Mouse (Mus musculus) 3134 (cell line): ENCODE data around the gene Runx1.

Source experiments
- DNase-seq: peaks from one replicate; pipeline ENCODE4 v3.0.0-alpha.2; 2011; ENCODE audit warnings: low spot score; ENCODE audit not compliant: insufficient read length; ENCODE audit errors: extremely low read depth

Runx1 gene

GRCm38 (mm10) chr16:92621859-92622258, 204.1 kb downstream of the Runx1 start:
- DNase-seq, result peak; percentile 61

- peak; percentile 92 for DNase-seq
Observed at GRCm38 (mm10) chr16:92620841-92621518, 205.0 kb downstream of the Runx1 start.

- no peak for DNase-seq
Observed at GRCm38 (mm10) chr16:92616839-92617238, 209.1 kb downstream of the Runx1 start.

- no peak for DNase-seq
Observed at GRCm38 (mm10) chr16:92615234-92615799, 210.6 kb downstream of the Runx1 start.

DNA sequence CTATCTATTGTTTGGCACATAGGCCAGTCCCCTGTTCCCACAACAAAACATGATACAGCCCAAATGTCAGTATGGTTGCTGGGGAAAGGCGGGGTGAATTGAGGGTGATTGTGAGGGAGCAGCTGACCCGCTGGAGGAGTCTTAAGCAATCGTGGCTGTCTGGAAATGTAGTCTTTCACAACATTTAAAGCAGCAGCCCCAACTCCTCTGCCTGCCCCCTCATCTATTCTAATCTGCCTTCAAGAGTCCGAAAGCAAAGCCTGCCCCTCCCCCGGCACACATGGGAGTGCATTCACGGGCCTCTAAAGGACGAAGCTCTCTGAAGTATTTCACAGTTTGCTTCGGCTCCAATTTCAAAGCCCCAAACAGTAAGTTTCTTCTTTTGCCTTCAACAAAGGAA, 213.4 kb downstream of the Runx1 start:
- no peak for DNase-seq

- DNase-seq, result peak; percentile 71
Observed at GRCm38 (mm10) chr16:92611641-92612149, 214.3 kb downstream of the Runx1 start.

GRCm38 (mm10) chr16:92610464-92610863, 215.5 kb downstream of the Runx1 start:
- no peak for DNase-seq

DNA sequence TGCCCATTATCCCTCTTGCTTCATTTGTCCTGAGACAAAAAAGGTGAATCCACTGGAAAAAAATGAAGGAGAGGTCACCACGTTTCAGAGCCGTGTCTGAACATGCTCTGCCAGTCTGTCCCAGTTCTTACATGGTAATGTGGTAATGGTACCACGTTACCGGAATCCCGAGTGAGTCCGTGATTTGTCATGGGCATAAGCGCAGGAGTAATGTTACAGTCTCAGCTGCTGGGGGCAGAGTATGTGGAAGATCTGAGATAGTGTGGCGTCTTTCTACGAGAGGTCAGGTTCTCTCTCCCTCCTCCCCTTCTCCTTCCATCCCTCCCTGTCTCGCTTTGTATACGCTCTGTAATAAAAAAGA, 216.3 kb downstream of the Runx1 start:
- no peak for DNase-seq

- DNase-seq, result peak; percentile 79
Observed at GRCm38 (mm10) chr16:92609006-92609716, 216.8 kb downstream of the Runx1 start.

DNA sequence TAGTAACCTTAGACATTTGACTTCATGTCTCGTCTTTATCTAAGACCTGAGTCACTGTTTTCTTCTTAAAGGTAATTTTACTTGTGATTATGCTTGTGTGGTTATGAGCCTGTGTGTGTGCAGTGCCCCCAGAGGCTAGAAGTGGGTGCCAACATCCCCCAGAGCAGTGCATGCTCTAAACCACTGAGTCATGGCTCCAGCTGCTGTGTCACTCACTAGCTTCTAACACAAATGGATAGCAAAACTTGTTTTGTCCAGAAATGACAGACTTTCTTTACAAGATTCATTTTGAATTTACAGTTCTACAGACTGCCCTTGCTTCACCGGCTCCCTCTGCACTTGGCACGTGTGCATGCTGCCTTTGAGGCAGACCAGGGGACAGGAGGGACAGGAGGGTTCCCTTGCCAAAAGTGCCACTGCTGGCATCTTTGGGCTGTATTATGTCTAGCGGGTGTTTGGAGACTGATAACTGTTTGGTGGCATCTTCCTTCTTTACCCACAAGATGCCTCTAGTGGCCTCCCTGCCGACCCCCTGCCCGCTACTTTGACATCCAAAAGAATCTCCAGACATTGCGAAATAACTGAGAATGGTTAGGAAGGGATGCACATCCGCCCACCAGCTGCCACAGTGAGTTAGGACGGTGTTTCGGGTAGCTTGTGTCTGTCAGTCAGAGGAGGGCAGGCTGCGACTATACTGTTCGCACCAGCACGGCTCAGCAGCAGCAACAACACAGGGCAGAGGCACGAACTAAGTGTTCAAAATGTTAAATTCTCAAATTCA, 217.6 kb downstream of the Runx1 start:
- DNase-seq, result no peak

GRCm38 (mm10) chr16:92606491-92606965, 219.4 kb downstream of the Runx1 start:
- DNase-seq, result no peak

DNA sequence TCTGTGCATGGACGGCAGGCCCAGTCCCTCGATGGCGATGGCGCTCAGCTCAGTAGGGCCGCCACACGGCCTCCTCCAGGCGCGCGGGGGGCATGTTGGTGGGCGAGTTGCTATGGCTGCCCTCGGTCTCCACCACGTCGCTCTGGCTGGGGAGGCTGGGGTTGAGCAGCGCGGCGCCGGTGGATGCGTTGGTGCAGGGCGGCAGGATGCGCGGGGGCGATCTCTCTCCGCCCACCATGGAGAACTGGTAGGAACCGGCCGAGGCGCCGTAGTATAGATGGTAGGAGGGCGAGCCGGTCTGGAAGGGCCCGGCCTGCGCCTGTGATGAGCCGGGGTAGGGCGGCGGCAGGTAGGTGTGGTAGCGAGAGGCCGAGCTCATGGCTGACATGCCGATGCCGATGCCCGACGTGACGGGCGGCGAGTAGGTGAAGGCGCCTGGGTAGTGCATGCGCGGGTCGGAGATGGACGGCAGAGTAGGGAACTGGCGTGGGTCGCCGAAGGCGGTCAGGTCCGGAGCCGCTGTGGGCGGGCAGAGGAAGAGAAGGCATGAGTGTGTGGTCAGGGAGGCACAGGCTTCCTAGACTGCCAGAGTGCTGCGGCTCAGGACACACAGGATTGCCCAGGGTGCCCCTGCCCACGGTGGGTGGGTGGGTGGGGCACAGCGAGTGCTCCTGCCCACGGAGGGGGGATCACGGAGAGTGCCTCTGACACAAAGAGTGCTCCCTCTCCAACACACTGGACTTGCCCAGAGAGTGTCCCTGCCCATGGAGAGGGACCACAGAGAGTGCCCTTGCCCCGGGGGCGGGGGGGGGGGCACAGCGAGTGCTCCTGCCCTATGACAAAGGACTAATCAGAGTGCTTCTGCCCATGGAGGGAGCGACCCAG, 220.1 kb downstream of the Runx1 start:
- DNase-seq, result no peak

DNA sequence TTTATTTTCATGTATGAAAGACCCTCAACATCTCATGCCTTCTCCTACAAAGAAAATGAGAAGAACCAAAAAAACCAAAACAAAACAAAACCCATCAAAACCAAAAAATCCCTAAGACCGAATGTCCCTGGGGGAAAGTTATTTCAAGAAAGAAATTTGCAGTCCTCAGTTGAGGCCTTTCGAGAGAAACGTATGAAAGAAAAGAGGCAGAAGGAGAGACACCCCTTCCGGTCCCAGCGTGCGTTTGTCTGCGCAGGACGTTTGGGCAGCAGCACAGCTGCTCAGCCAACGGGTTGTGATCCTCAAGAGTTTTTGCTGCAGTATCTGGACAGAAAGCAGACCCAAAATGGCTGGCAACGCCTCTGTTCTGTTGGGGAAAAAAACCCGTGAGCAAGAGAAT, 223.4 kb downstream of the Runx1 start:
- no peak for DNase-seq

- no peak for DNase-seq
Observed at GRCm38 (mm10) chr16:92601270-92601826, 224.6 kb downstream of the Runx1 start.

DNA sequence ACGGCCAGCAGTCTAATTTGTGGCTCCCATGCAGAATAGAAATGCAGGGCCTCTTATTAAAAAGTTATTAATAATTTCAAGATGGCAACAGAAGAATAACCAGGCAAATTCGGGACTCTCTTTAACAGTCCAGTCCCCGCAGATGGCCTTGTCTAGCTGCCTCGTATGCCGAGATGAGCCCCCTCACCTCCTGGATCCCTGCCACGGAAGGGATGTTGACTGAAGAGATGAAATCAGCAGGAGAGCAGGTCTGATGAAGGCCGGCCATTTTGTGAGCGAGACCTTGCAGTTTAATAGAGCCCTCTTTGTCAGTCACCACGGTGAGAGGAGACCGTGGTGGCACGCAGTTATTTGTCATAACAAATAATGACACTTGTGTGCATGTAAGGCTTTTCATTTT, 226.5 kb downstream of the Runx1 start:
- no peak for DNase-seq

- peak; percentile 56 for DNase-seq
Observed at GRCm38 (mm10) chr16:92597655-92598054, 228.3 kb downstream of the Runx1 start.

GRCm38 (mm10) chr16:92592207-92592606, 233.7 kb downstream of the Runx1 start:
- no peak for DNase-seq

DNA sequence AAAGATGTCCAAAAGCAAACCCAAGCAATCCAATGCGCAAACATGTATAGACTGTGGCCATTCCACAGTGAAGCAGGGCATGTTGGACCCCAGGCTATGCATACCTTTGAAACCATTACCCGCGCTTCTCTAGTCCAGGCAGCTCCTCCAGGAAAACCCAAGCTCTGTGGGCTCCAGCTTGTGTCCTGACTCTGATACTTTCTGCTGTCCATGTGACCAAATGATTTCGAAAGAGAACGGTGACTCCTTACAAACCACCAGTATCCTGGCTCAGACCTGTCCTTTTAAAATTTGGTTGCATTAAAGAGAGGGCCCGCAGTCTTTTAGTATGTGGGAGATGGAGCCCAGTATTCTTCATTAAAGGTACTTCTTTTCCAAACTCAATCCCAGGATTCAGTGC, 234.2 kb downstream of the Runx1 start:
- no peak for DNase-seq

GRCm38 (mm10) chr16:92587836-92588235, 238.1 kb downstream of the Runx1 start:
- DNase-seq, result no peak

DNA sequence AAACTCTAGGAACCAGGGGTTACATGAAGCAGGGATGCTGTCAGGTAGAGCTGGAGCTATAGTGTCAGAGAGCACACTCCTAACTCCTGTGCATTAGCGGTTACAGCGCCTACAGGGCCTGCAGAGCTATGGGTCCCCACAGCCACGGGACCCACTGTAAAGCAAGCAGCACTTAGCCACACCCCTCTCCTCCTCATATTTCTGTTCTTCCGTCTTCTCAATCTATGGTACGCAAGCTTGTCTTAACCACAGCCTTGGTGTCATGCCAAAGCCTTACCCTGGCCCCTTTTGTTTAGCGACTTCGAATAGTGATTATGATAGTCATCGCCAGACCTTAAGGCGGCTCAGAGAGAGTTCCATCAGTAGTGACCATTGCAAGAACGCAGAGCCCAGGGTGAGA, 244.2 kb downstream of the Runx1 start:
- no peak for DNase-seq
